Mouse (Mus musculus) Patski (cell line): Measurements from ENCODE around the gene Fam207a. TPM values are rescaled to one million over a fixed set of nuclear protein-coding genes. Genes with fewer than 3 reads are reported as not detected.
A peak's percentile ranks its signal among the peaks of the same experiment; 100 is the strongest.

Source experiments
- ATAC-seq: fragments of 100-300 bp; one replicate; pipeline ENCODE4 v1.8.0; 2021
- CTCF ChIA-PET: fragments of 350-600 bp; sonication (Branson Sonifier 250); formaldehyde crosslinking; loops from one replicate; lab custom pipeline; 2022; ENCODE audit warnings: inconsistent platforms; lab: Charles Lee
- POLR2A ChIA-PET: fragments of 350-600 bp; sonication (Branson Sonifier 250); formaldehyde crosslinking; loops from one replicate; lab custom pipeline; 2022; ENCODE audit warnings: antibody characterized with exemption, inconsistent platforms; lab: Charles Lee
- DNase-seq: peaks from one replicate; pipeline ENCODE4 v3.0.0-alpha.2; 2011; ENCODE audit warnings: low read depth, low spot score
- H3K27me3 ChIP-seq: fragments of 371-371 bp; one replicate; pipeline ENCODE4 v1.5.1; 2021
- CTCF ChIP-seq: fragments of 100-300 bp; IDR thresholded peaks from one replicate; pipeline ENCODE4 v1.5.1; 2021
- in situ Hi-C: fragments of 300-500 bp; cut with MboI; formaldehyde crosslinking; loops from 3 replicates; pipeline ENCODE4 v1.11.1; 2018; ENCODE audit warnings: low pct_unique_long_range_greater_than_20kb, mixed read lengths
- polyA plus RNA-seq: library from polyadenylated mRNA; unstranded; gene quantifications from one replicate; pipeline ENCODE4 v1.2.3, GENCODE M21; 2021

Gene Fam207a
- polyA plus RNA-seq, 1 experiment from 2014 or later = 32.2 TPM

DNA sequence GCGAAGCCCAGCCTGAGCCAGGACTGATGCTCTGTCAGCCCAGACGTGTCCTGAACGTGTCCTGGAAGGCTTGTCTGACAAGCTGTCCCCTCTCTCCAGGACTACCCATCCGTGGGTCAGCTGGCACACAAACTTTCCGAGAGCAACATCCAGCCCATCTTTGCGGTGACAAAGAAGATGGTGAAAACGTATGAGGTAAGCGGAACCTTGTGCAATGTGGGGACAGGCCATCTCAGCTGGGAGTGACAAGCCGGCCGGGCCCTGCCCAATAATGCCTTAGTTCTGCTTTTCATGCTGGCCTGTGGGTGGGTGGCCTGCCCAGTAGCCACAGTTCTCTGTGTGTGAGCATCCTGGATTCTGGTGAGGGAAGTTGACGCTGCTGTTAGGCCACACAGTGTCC, 35.3 kb upstream of the Fam207a start:
- ATAC-seq (no peak), DNase-seq (no peak)
- in situ Hi-C loops = loop anchor here (5.0 kb wide), 1 partner anchor 34 kb away; the partner anchor contains the start of gene Fam207a
- no peak for TF ChIP-seq CTCF
- CTCF ChIA-PET = interaction anchor here (0.8 to 1.5 kb wide), 3 partner anchors 10 to 34 kb away, joined by 3 to 5 read pairs (median 3); no protein-coding TSS in a partner anchor
- POLR2A ChIA-PET = no interaction called here
- H3K27me3 ChIP-seq = no peaks in the 10 kb centered on the region

- no peaks in the 10 kb centered on the region for H3K27me3 ChIP-seq
- in situ Hi-C loops = no loop called here
- POLR2A ChIA-PET = no interaction called here
- CTCF ChIA-PET = no interaction called here
- no peak for TF ChIP-seq CTCF
- ATAC-seq (no peak), DNase-seq (no peak)
Observed at GRCm38 (mm10) chr10:77548576-77548975, 33.0 kb upstream of the Fam207a start.

- peak; percentile 53 for ATAC-seq
- in situ Hi-C loops = no loop called here
- no peaks in the 10 kb centered on the region for H3K27me3 ChIP-seq
- ChIA-PET CTCF (interaction anchor here (0.8 to 2.9 kb wide), 4 partner anchors 12 to 27 kb away, joined by 3 to 15 read pairs (median 3); no protein-coding TSS in a partner anchor), POLR2A (no interaction called here)
- DNase-seq = peak; percentile 68
- no peak for TF ChIP-seq CTCF
Observed at GRCm38 (mm10) chr10:77544916-77545315, 29.3 kb upstream of the Fam207a start.

GRCm38 (mm10) chr10:77543226-77543625, 27.6 kb upstream of the Fam207a start:
- ChIA-PET CTCF (interaction anchor here (1.0 to 2.9 kb wide), 5 partner anchors 9 to 38 kb away, joined by 3 to 15 read pairs (median 3); partner anchors contain the start of gene Pttg1ip), POLR2A (interaction anchor here (1.0 kb wide), 1 partner anchor 285 kb away, joined by 3 read pairs; no protein-coding TSS in a partner anchor)
- in situ Hi-C loops = no loop called here
- ATAC-seq (no peak), DNase-seq (no peak)
- TF ChIP-seq CTCF = no peak
- no peaks in the 10 kb centered on the region for H3K27me3 ChIP-seq

- no peak for TF ChIP-seq CTCF
- DNase-seq (no peak), ATAC-seq (peak; percentile 44)
- POLR2A ChIA-PET = no interaction called here
- CTCF ChIA-PET = interaction anchor here (1.0 to 1.7 kb wide), 4 partner anchors 10 to 39 kb away, joined by 3 to 6 read pairs (median 4); partner anchors contain the start of gene Pttg1ip
- H3K27me3 ChIP-seq = no peaks in the 10 kb centered on the region
- in situ Hi-C loops = no loop called here
Observed at GRCm38 (mm10) chr10:77541864-77542666, 26.5 kb upstream of the Fam207a start.

- in situ Hi-C loops = no loop called here
- no peaks in the 10 kb centered on the region for H3K27me3 ChIP-seq
- no peak for ATAC-seq
- CTCF ChIA-PET = interaction anchor here (1.0 to 1.8 kb wide), 4 partner anchors 9 to 23 kb away, joined by 3 to 4 read pairs (median 4); no protein-coding TSS in a partner anchor
- no peak for TF ChIP-seq CTCF
- DNase-seq = no peak
- POLR2A ChIA-PET = no interaction called here
Observed at GRCm38 (mm10) chr10:77540576-77541102, 25.1 kb upstream of the Fam207a start.

- no peaks in the 10 kb centered on the region for H3K27me3 ChIP-seq
- TF ChIP-seq CTCF = no peak
- no peak for ATAC-seq
- no peak for DNase-seq
- in situ Hi-C loops = no loop called here
- POLR2A ChIA-PET = no interaction called here
- CTCF ChIA-PET = interaction anchor here (1.7 to 1.8 kb wide), 2 partner anchors 8 to 18 kb away, joined by 4 read pairs; no protein-coding TSS in a partner anchor
Observed at GRCm38 (mm10) chr10:77539320-77539945, 23.8 kb upstream of the Fam207a start.

DNA sequence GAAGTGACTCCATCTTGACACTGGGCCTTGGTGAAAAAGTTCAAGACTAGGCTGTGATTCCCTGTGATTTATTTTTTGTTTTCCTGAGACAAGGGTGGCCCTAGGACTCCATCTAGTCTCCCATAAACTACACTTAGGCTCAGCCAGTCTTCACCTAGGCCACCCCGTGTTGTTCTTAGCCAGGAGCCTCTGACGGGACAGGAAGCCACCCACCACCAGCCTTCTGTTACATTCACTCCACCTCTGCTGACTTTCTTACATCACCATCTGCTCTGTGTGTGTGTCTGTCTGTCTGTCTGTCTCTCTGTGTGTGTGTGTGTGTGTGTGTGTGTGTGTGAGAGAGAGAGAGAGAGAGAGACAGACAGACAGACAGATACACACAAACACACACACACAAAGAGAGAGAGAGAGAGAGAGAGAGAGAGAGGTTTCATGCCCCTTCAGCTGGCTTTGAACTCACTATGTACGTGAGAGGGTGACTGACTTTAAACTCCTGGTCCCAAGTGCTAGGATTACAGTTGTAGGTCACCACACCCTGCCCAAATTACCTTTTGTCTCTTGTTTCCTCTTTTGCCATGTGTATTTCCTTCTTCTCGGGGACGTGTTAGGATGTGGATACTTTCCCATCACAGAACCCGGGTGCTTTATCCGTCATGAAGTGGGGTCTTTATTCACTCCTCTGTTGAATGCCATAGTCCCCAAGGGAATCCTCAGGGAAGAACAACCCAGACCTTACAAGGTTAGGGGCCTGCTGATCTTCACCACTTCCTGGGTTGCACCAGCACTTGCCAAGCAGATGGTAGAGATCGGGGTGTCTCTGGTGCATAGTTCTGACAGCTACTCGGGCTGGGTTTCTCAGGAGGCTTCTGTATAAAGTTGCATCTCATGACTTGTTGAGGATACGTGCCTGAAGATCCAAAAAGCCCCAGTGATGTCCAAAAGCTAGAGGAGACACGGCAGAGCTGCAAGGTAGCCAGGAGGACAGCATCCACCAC, 21.9 kb upstream of the Fam207a start:
- CTCF ChIA-PET = interaction anchor here (0.9 kb wide), 1 partner anchor 29 kb away, joined by 3 read pairs; no protein-coding TSS in a partner anchor
- POLR2A ChIA-PET = interaction anchor here (0.6 kb wide), 1 partner anchor 473 kb away, joined by 3 read pairs; no protein-coding TSS in a partner anchor
- DNase-seq = no peak
- no peaks in the 10 kb centered on the region for H3K27me3 ChIP-seq
- in situ Hi-C loops = no loop called here
- no peak for ATAC-seq
- TF ChIP-seq CTCF = no peak

DNA sequence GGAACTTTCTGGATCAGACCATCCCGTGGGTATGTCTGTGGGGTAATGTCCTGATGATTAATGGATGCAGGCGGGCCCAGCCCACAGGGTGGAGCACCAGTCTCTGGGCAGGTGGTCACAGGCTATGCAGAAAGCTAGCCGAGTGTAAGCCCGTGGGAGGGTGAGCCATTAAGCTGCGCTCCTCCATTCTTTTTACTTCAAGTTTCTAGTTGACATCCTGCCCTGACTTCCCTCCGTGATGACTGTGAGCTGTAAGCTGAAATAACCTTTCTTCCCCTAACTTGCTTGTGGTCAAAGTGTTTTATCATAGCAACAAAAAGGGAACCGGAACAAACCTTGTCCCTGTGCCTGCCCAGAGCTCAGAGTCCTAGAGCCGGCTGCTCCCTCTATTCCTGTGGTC, 21.1 kb upstream of the Fam207a start:
- in situ Hi-C loops = no loop called here
- CTCF ChIA-PET = no interaction called here
- POLR2A ChIA-PET = interaction anchor here (0.6 kb wide), 1 partner anchor 474 kb away, joined by 3 read pairs; no protein-coding TSS in a partner anchor
- no peak for TF ChIP-seq CTCF
- DNase-seq (no peak), ATAC-seq (no peak)
- H3K27me3 ChIP-seq = no peaks in the 10 kb centered on the region
